In the genomic region with DNA sequence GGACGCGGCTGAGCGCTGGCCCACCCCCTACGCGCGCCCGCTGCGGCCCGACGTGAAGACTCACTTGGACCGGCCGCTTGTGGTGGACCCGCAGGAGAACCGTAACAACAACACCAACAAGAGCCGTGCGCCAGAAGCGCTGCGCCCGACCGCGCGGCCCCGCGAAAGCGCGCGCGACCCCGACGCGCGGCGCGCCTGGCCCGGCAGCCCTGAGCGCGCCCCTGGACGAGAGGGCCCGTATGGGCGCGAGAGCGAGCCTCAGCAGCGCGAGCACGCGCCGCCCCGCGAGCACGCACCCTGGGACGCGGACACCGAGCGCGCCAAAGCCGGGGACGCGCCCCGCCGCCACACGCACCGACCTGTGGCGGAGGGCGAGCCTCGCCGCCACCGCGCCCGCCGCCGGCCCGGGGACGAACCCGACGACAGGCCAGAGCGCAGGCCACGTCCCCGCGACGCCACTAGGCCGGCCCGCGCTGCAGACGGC, we compare ENCODE assay signal across 7 mouse cellular contexts.
DNase-seq lines count a peak whose midpoint lies in the region; ATAC-seq and TF ChIP-seq lines count a peak whose summit lies in the region.

No protein-coding gene starts in this region.

- ATAC-seq in forebrain, postnatal 0 days, result peak; percentile 53
- no peak for ATAC-seq in liver, embryonic 13.5 days (ENCODE audit: low read depth)

- no peak overlapping the region for H3K27ac ChIP-seq in forebrain, postnatal 0 days (ENCODE audit: low read depth, low read length)
- no peak overlapping the region for H3K27ac ChIP-seq in liver, embryonic 13.5 days

- H3K4me3 ChIP-seq in forebrain, postnatal 0 days (ENCODE audit: low read depth, low read length), result peak overlapping the region; percentile 42
- H3K4me3 ChIP-seq in liver, embryonic 13.5 days (replicated peaks), result peak overlapping the region; percentile 39

- no peaks in the 10 kb centered on the region for H3K9me3 ChIP-seq in forebrain, postnatal 0 days (ENCODE audit: low read length)
- H3K9me3 ChIP-seq in liver, embryonic 13.5 days (replicated peaks), result no peaks in the 10 kb centered on the region

- 2% methylated on average over 73 of the region's 84 CpGs for WGBS in forebrain, postnatal 0 days
- WGBS in liver, embryonic 13.5 days (ENCODE audit: insufficient replicate concordance), result 2% methylated on average over 83 of the region's 84 CpGs

- peaks cover 22% of the 10 kb centered on the region for H3K27me3 ChIP-seq in forebrain, postnatal 0 days (ENCODE audit: insufficient read depth, low read length)
- H3K27me3 ChIP-seq in liver, embryonic 13.5 days, result peaks cover 83% of the 10 kb centered on the region

- no peaks in the 10 kb centered on the region for H3K4me1 ChIP-seq in forebrain, postnatal 0 days (ENCODE audit: insufficient read depth)
- H3K4me1 ChIP-seq in liver, embryonic 13.5 days (replicated peaks), result peaks cover 17% of the 10 kb centered on the region

- no peak for TF ChIP-seq CTCF in forebrain, postnatal 0 days (IDR thresholded peaks at IDR 0.05; ENCODE audit: low read depth)

- peaks cover 3% of the 10 kb centered on the region; the same call in 1 of the 2 replicates for H3K36me3 ChIP-seq in forebrain, postnatal 0 days (ENCODE audit: insufficient read depth)
- no peaks in the 10 kb centered on the region for H3K36me3 ChIP-seq in liver, embryonic 13.5 days

- H3K4me2 ChIP-seq in forebrain, postnatal 0 days (ENCODE audit: low read depth), result peak overlapping the region; percentile 55
- H3K4me2 ChIP-seq in liver, embryonic 13.5 days, result peak overlapping the region; percentile 55

- DNase-seq in layer of hippocampus, adult 11-12 months (ENCODE audit: low spot score), result peak; percentile 41
- DNase-seq in layer of hippocampus, adult 8-10 months (ENCODE audit: low spot score in 2 of 2), result no peak
- peak; percentile 49 to 54 for DNase-seq in cerebellum, postnatal 36 days
- DNase-seq in forebrain, postnatal 0 days, result peak; percentile 79
- no peak for DNase-seq in liver, embryonic 13.5 days
- DNase-seq in testis, postnatal 14 days (ENCODE audit: low spot score), result peak; percentile 63
- no peak for DNase-seq in urinary bladder, postnatal 4 days (ENCODE audit: low spot score in 2 of 2)

- peak overlapping the region; percentile 43 for H3K9ac ChIP-seq in forebrain, postnatal 0 days
- H3K9ac ChIP-seq in liver, embryonic 13.5 days, result no peak overlapping the region

Comparison
In these comparisons a context has a peak if more than half of its experiments do, and no peak if none do; other contexts are left out.
1. DNase-seq: peak in layer of hippocampus, adult 11-12 months (single experiment), cerebellum, postnatal 36 days (2 of 2), forebrain, postnatal 0 days (single experiment) and testis, postnatal 14 days (single experiment); none in layer of hippocampus, adult 8-10 months (0 of 2), liver, embryonic 13.5 days (single experiment) and urinary bladder, postnatal 4 days (0 of 2).